Mouse (Mus musculus) liver, embryonic 14.5 days (tissue): ENCODE measurements around the gene Gdpd5. TPM values are rescaled to one million over a fixed set of nuclear protein-coding genes. Genes with fewer than 3 reads are reported as not detected.

ENCODE experiments used
- ATAC-seq: fragments of 200-750 bp; cut with Nextera tagmentation; 2 replicates; pipeline ENCODE4 v1.8.0; 2017; ENCODE audit warnings: moderate number of reproducible peaks, mild to moderate bottlenecking, moderate library complexity; ENCODE audit not compliant: insufficient read depth
- DNase-seq, 3 experiments: peaks; one replicate each; pipeline ENCODE4 v3.0.0-alpha.2; 2012 to 2013; ENCODE audit warnings: low read depth in 3 of 3, low spot score in 3 of 3
- H3K27ac ChIP-seq: fragments of 300-500 bp; sonication (generic); 2 replicates; pipeline ENCODE4 v1.5.1; 2014; ENCODE audit warnings: moderate library complexity, mild to moderate bottlenecking, control low read depth, inconsistent platforms
- H3K27me3 ChIP-seq: fragments of 300-500 bp; sonication (generic); 2 replicates; pipeline ENCODE4 v1.6.1; 2014; ENCODE audit warnings: mild to moderate bottlenecking, low read length, moderate library complexity; ENCODE audit not compliant: control insufficient read depth, insufficient read depth
- H3K36me3 ChIP-seq: fragments of 300-500 bp; sonication (generic); replicated peaks from 2 replicates; pipeline ENCODE4 v1.6.1; 2014; ENCODE audit warnings: low read depth; ENCODE audit not compliant: control insufficient read depth, insufficient read depth
- H3K4me1 ChIP-seq, 2 experiments: fragments of 200-500 bp in 1 of 2; fragments of 300-500 bp in 1 of 2; sonication (generic) in 1 of 2; replicated peaks; 2 replicates each; pipeline ENCODE4 v1.6.1; 2012 to 2014; ENCODE audit warnings: antibody characterized with exemption in 1 of 2, inconsistent platforms in 1 of 2, low read length in 1 of 2; ENCODE audit not compliant: control insufficient read depth in 2 of 2, insufficient read depth in 2 of 2
- H3K4me2 ChIP-seq: fragments of 300-500 bp; sonication (generic); 2 replicates; pipeline ENCODE4 v1.6.1; 2014; ENCODE audit warnings: low read depth, mild to moderate bottlenecking, control low read depth, moderate library complexity
- H3K4me3 ChIP-seq, 2 experiments: fragments of 200-500 bp in 1 of 2; fragments of 300-500 bp in 1 of 2; sonication (generic) in 1 of 2; 2 replicates each; pipeline ENCODE4 v1.5.1; 2012 to 2014; ENCODE audit warnings: low read depth in 2 of 2, low read length in 2 of 2, mild to moderate bottlenecking in 2 of 2, control low read depth in 1 of 2, inconsistent platforms in 1 of 2, moderate library complexity in 1 of 2; ENCODE audit not compliant: insufficient read depth in 1 of 2
- H3K9ac ChIP-seq: fragments of 300-500 bp; sonication (generic); replicated peaks from 2 replicates; pipeline ENCODE4 v1.6.1; 2014; ENCODE audit warnings: mild to moderate bottlenecking, control low read depth, moderate library complexity
- H3K9me3 ChIP-seq: fragments of 300-500 bp; sonication (generic); 2 replicates; pipeline ENCODE4 v1.6.1; 2016; ENCODE audit warnings: low read length, mixed read lengths; ENCODE audit not compliant: control insufficient read depth
- CTCF ChIP-seq: IDR thresholded peaks from 2 replicates; pipeline ENCODE4 v1.5.1; 2016; ENCODE audit warnings: antibody characterized with exemption, low read depth, control low read depth
- EP300 ChIP-seq: IDR thresholded peaks from 2 replicates; pipeline ENCODE4 v1.6.1; 2016; ENCODE audit warnings: antibody characterized with exemption, low read depth
- WGBS: fragments of 180-500 bp; shearing (Covaris S2); extraction: QIAGEN DNeasy Blood & Tissue Kit; methylation state at CpG from one replicate; pipeline ENCODE4 v1.1.7; 2014; ENCODE audit not compliant: insufficient replicate concordance; 5-methylcytosine and 5-hydroxymethylcytosine counted together
- polyA plus RNA-seq, 2 experiments: library from polyadenylated mRNA; depleted of rRNA in 1 of 2; stranded (reverse) in 1 of 2; unstranded in 1 of 2; fragments of >200 nt; fragmentation: Nextera tagmentation in 1 of 2; extraction: Ambion mirVana in 1 of 2; gene quantifications; 2 replicates each; pipeline versions ENCODE4 v1.2.1 to v1.2.3; 2012 to 2014

The Gdpd5 gene
- polyA plus RNA-seq, 2 experiments: 0.81 to 0.85 TPM

- Histone ChIP-seq H3K4me2 (no peak overlapping the region), H3K36me3 (no peaks in the 10 kb centered on the region), H3K9ac (no peak overlapping the region), H3K4me1 (0 out of 4 replicates have a peak, but pooled peaks cover 0 to under 1% of the 10 kb centered on the region in 2 experiments), H3K9me3 (no peaks in the 10 kb centered on the region), H3K27me3 (no peaks in the 10 kb centered on the region), H3K27ac (no peak overlapping the region), H3K4me3 (no peak overlapping the region)
- WGBS: 60% methylated on average over 3 of the region's 3 CpGs
- ATAC-seq: no peak
- DNase-seq: no peak
- TF ChIP-seq EP300: no peak
- TF ChIP-seq CTCF: no peak
Measured at GRCm38 (mm10) chr7:99427987-99428386, 46.8 kb downstream of the Gdpd5 start.

- Histone ChIP-seq H3K4me1 (0 out of 4 replicates have a peak, but pooled peaks cover 0 to 2% of the 10 kb centered on the region in 2 experiments), H3K36me3 (no peaks in the 10 kb centered on the region), H3K27ac (no peak overlapping the region), H3K9me3 (no peaks in the 10 kb centered on the region), H3K4me2 (no peak overlapping the region), H3K9ac (no peak overlapping the region), H3K27me3 (no peaks in the 10 kb centered on the region), H3K4me3 (no peak overlapping the region)
- DNase-seq (no peak), ATAC-seq (no peak)
- no peak for TF ChIP-seq CTCF
- no peak for TF ChIP-seq EP300
- 19% methylated on average over 5 of the region's 5 CpGs for WGBS
Measured at GRCm38 (mm10) chr7:99428836-99429235, 47.6 kb downstream of the Gdpd5 start.

- TF ChIP-seq CTCF: no peak
- no peak for TF ChIP-seq EP300
- DNase-seq: no peak
- Histone ChIP-seq H3K4me3 (no peak overlapping the region), H3K4me2 (no peak overlapping the region), H3K27ac (no peak overlapping the region), H3K9ac (no peak overlapping the region), H3K27me3 (no peaks in the 10 kb centered on the region), H3K9me3 (no peaks in the 10 kb centered on the region), H3K4me1 (peaks cover 0 to 4% of the 10 kb centered on the region in 2 experiments; a peak in 1 of 4 replicates), H3K36me3 (no peaks in the 10 kb centered on the region)
- ATAC-seq: no peak
- WGBS: 70% methylated on average over 6 of the region's 6 CpGs
Measured at GRCm38 (mm10) chr7:99429786-99430185, 48.6 kb downstream of the Gdpd5 start.

GRCm38 (mm10) chr7:99430246-99430645, 49.0 kb downstream of the Gdpd5 start:
- no peak overlapping the region for H3K4me2 ChIP-seq
- ATAC-seq (no peak), DNase-seq (no peak)
- H3K36me3 ChIP-seq: no peaks in the 10 kb centered on the region
- TF ChIP-seq CTCF (no peak), EP300 (no peak)
- WGBS: 61% methylated on average over 11 of the region's 11 CpGs
- H3K27ac ChIP-seq: no peak overlapping the region
- no peaks in the 10 kb centered on the region for H3K9me3 ChIP-seq
- no peaks in the 10 kb centered on the region for H3K27me3 ChIP-seq
- peaks cover 0 to 4% of the 10 kb centered on the region in 2 experiments; a peak in 1 of 4 replicates for H3K4me1 ChIP-seq
- H3K4me3 ChIP-seq: no peak overlapping the region
- no peak overlapping the region for H3K9ac ChIP-seq

DNA sequence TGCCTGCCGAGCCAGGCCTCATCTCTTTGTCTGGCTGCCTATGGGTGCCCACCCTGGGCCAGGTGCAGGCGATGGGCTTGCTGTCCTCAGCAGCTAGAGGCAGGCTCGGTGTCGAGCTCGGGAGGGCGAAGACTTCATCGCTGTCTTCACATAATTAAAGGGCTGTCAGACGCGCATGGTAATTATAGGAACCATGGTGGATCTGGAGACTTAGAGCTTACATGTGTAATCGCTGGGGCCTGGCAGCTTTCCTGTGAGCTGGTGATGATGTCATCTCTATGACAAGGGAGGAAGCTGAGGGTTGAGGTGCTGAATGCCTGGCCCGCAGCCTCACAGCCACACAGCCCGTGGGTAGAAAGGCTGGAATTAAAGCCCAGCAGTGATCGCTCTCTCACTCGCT, 51.0 kb downstream of the Gdpd5 start:
- no peak for ATAC-seq
- WGBS: 53% methylated on average over 14 of the region's 14 CpGs

More for the DNA sequence above, 51.0 kb downstream of the Gdpd5 start:
- Histone ChIP-seq H3K4me2 (no peak overlapping the region), H3K27me3 (no peaks in the 10 kb centered on the region), H3K9me3 (no peaks in the 10 kb centered on the region), H3K9ac (no peak overlapping the region), H3K27ac (no peak overlapping the region), H3K36me3 (no peaks in the 10 kb centered on the region), H3K4me1 (peaks cover 0 to 4% of the 10 kb centered on the region in 2 experiments; a peak in 1 of 4 replicates), H3K4me3 (no peak overlapping the region)
- DNase-seq: no peak
- no peak for TF ChIP-seq EP300
- no peak for TF ChIP-seq CTCF
